Mouse (Mus musculus) inflammation-experienced regulatory T-cells (primary cell): ENCODE results near the gene Ccdc51. TPM values are rescaled to one million over a fixed set of nuclear protein-coding genes. Genes with fewer than 3 reads are reported as not detected.

Experiments used
- polyA plus RNA-seq, 2 experiments: library from polyadenylated mRNA; unstranded; fragments of 100-300 nt; shearing (Covaris generic); gene quantifications; one replicate each; pipeline ENCODE4 v1.2.1; 2017

The Ccdc51 gene
- 10 to 100 TPM; 14.1 to 15.8 TPM for polyA plus RNA-seq

GRCm38 (mm10) chr9:109082124-109082800 is at the start of gene Ccdc51, which contains the start of gene Tma7:
Gene Ccdc51 (plus strand): TSS chr9:109082493.
Gene Tma7 (minus strand): TSS chr9:109082587.

GRCm38 (mm10) chr9:109038086-109038895 is 44.0 kb upstream of the Ccdc51 start, which contains the start of gene Shisa5:
Gene Shisa5 (plus strand): TSS chr9:109038565.

GRCm38 (mm10) chr9:109059136-109059903 is 23.0 kb upstream of the Ccdc51 start, which contains the start of gene Trex1:
Gene Trex1 (minus strand): TSS chr9:109059734.

DNA sequence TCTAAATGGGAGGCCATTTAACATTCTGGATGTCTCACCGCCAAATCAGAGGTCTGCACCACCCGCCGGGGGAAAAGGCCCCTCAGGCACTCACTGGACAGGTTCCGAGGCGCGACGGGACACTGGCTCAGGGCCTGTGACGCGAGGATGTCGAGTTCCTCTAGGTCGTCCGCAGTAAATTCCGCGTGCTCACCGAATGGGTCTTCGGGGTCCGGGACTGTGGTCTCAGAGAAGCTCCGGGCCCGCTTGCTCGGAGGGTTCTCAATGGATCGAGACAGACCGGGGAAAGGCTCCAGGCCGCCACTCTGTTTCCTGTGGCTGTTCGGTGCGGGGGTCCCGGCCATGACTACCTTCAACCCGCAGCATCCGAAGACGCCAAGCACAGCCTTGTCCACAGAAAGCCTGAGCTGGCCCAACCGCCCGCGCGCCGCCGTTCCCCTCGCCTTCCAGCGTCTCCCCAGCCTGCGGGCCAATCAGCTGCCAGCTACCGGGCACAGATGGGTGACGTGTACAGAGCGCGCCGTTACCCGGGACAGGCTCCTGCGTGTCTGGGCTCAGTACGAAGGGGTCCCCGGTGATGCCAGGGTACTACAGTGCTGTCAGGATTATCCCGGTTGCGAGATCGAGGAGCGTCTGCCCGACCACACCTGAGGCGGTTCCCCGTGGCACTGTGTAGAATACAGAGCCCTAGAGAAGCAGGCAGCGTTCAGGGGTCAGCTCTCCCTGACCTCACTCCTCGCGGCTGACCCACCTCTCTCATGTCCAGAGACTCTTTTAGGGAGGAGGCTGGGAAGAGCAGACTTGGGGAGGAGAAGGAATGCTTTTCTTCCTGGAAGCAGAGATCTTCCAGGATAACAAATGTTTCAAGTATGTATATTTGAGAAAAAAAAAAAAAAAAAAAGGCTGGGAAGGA is 8.4 kb upstream of the Ccdc51 start, which contains the start of gene Atrip:
Gene Atrip (minus strand): TSS at position 464 of the 913 bp plus-strand sequence.

GRCm38 (mm10) chr9:109095137-109095982 is 13.1 kb downstream of the Ccdc51 start, which contains the start of gene Plxnb1:
Gene Plxnb1 (plus strand): TSS chr9:109095389.

Other genes with a start within 250 kb of the Ccdc51 start
- 10 to 100 TPM; 14.3 to 22.6 TPM for gene Slc26a6, start 229.2 kb upstream of the Ccdc51 start, polyA plus RNA-seq
- gene Tmem89, start 167.9 kb upstream of the Ccdc51 start, polyA plus RNA-seq = not detected
- gene Uqcrc1, start 145.9 kb upstream of the Ccdc51 start, polyA plus RNA-seq = 100 to 1,000 TPM; 280 to 352 TPM
- 1 to 10 TPM in 1 of 2 experiments, under 1 TPM in 1; 0.57 to 5.2 TPM for gene Col7a1, start 128.9 kb upstream of the Ccdc51 start, polyA plus RNA-seq
- not detected for gene Ucn2, start 96.5 kb upstream of the Ccdc51 start, polyA plus RNA-seq
- gene Pfkfb4, start 90.7 kb upstream of the Ccdc51 start, polyA plus RNA-seq = 1 to 10 TPM; 5.4 to 8.1 TPM
- gene Shisa5, start 43.9 kb upstream of the Ccdc51 start, polyA plus RNA-seq = 1,000 to 10,000 TPM; 3,949 to 4,230 TPM
- 100 to 1,000 TPM in 1 of 2 experiments, 10 to 100 TPM in 1; 75.8 to 103 TPM for gene Trex1, start 22.8 kb upstream of the Ccdc51 start, polyA plus RNA-seq
- gene Atrip, start 8.4 kb upstream of the Ccdc51 start, polyA plus RNA-seq = 10 to 100 TPM; 20.3 to 33.3 TPM
- 100 to 1,000 TPM; 511 TPM for gene Tma7, start 94 bp downstream of the Ccdc51 start, polyA plus RNA-seq
- gene Plxnb1, start 12.9 kb downstream of the Ccdc51 start, polyA plus RNA-seq = 1 to 10 TPM; 4.4 to 5.4 TPM
- gene Fbxw21, start 79.5 kb downstream of the Ccdc51 start, polyA plus RNA-seq = under 1 TPM; 0.40 to 0.59 TPM
- under 1 TPM in 1 of 2 experiments, not detected in 1; 0.18 TPM for gene Fbxw13, start 113.5 kb downstream of the Ccdc51 start, polyA plus RNA-seq
- 1 to 10 TPM in 1 of 2 experiments, not detected in 1; 1.1 TPM for gene Fbxw20, start 152.3 kb downstream of the Ccdc51 start, polyA plus RNA-seq
- gene Fbxw14, start 205.2 kb downstream of the Ccdc51 start, polyA plus RNA-seq = under 1 TPM; 0.55 to 0.81 TPM